Mouse (Mus musculus) E14TG2a.4 (cell line): ENCODE results near the gene Cfc1.
"Not testable (repeated sequence)": the region's sequence is repeated elsewhere in the genome, so short reads cannot be mapped to it uniquely, and the experiment has no call there.

Source experiments
- CTCF ChIP-seq: conservative IDR thresholded peaks from 2 replicates; pipeline ENCODE4 v1.5.1; 2014; ENCODE audit warnings: low read length
- POU5F1 ChIP-seq: IDR thresholded peaks from 2 replicates; pipeline ENCODE4 v1.6.1; 2014; ENCODE audit warnings: low read length, borderline replicate concordance

- not testable (repeated sequence) for TF ChIP-seq CTCF, POU5F1
Observed at GRCm38 (mm10) chr1:34534574-34534973, 874 bp upstream of the Cfc1 start.
